Mouse (Mus musculus) gastrocnemius, postnatal 25 days (tissue): Measurements from ENCODE around the gene Rtn1. TPM values are rescaled to one million over a fixed set of nuclear protein-coding genes. Genes with fewer than 3 reads are reported as not detected.

Experiments used
- DNase-seq: peaks from one replicate; pipeline ENCODE4 v3.0.0; 2022
- long read RNA-seq, 2 experiments: library from polyadenylated mRNA; stranded (forward); transcript quantifications; one replicate each; pipeline ENCODE4 v2.0.0; 2021
- total RNA-seq, 2 experiments: library from RNA; stranded (reverse); gene quantifications; 1 replicate in 1 of 2; 2 replicates in 1 of 2; pipeline ENCODE4 v1.2.3; 2021

Rtn1 gene
- 1 to 10 TPM in 1 of 2 experiments, under 1 TPM in 1; 0.87 to 1.6 TPM for total RNA-seq
- long read RNA-seq, experiment 1, partial matches to known transcripts: 1 of 1 reads
- long read RNA-seq, experiment 1, other reads (novel, unspliced or antisense): 0 of 1 reads
- long read RNA-seq, experiment 2, partial matches to known transcripts: 0 of 1 reads
- long read RNA-seq, experiment 2, other reads (novel, unspliced or antisense): 0 of 1 reads

DNA sequence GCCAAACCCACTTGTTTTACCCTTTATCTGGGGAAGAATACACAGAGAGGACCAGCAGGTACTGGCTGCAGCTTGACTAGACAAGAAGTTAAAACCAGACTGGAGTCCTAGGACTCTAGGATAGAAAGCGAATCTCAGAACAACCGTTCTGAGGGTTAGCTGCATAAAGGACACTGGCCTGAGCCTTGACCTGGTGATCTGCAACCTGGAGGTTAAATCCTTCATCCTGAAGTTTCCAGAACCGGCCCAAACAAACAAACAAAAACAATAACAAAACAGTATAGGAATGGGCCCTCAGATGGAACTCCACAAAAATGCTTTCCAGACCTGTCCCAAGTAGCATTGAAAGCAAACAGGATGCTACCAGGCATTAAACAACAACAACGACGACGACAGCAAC lies at the start of gene Rtn1:
Gene Rtn1, minus strand, starts transcription at position 101 of the 400 bp plus-strand sequence.
- no peak for DNase-seq

DNA sequence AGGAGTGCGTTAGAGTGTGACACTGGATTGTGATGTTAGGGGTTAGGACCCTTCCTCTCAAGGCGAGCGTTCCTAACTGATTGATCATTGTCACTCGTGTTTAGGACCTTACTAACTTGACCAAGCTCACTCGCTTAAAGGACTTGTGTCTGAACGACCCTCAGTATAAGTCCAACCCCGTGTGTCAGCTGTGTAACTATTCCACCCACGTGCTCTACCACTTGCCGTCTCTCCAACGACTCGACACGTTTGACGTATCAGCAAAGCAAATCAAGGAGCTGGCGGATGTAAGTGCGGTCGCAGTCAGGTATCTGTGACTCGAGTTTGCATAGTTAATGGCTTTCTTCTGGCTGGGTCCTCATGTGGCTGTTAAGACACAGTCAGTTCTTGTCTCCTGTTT lies 45.1 kb upstream of the Rtn1 start:
- no peak for DNase-seq

GRCm38 (mm10) chr12:72441839-72442576 lies 33.2 kb upstream of the Rtn1 start, which contains the start of gene Lrrc9:
Gene Lrrc9, plus strand, starts transcription at chr12:72441866.
- DNase-seq: peak; percentile 42

- no peak for DNase-seq
These were observed 30.2 kb upstream of the Rtn1 start for GRCm38 (mm10) chr12:72438961-72439480.

GRCm38 (mm10) chr12:72437676-72438341 lies 29.0 kb upstream of the Rtn1 start:
- no peak for DNase-seq

GRCm38 (mm10) chr12:72433241-72433865 lies 24.5 kb upstream of the Rtn1 start:
- no peak for DNase-seq

- no peak for DNase-seq
These were observed 23.4 kb upstream of the Rtn1 start for GRCm38 (mm10) chr12:72432209-72432608.

- DNase-seq: peak; percentile 8
These were observed 18.9 kb upstream of the Rtn1 start for GRCm38 (mm10) chr12:72427722-72428126.

GRCm38 (mm10) chr12:72422681-72423080 lies 13.8 kb upstream of the Rtn1 start:
- DNase-seq: no peak

- DNase-seq: no peak
These were observed 8.9 kb upstream of the Rtn1 start for GRCm38 (mm10) chr12:72417762-72418161.

DNA sequence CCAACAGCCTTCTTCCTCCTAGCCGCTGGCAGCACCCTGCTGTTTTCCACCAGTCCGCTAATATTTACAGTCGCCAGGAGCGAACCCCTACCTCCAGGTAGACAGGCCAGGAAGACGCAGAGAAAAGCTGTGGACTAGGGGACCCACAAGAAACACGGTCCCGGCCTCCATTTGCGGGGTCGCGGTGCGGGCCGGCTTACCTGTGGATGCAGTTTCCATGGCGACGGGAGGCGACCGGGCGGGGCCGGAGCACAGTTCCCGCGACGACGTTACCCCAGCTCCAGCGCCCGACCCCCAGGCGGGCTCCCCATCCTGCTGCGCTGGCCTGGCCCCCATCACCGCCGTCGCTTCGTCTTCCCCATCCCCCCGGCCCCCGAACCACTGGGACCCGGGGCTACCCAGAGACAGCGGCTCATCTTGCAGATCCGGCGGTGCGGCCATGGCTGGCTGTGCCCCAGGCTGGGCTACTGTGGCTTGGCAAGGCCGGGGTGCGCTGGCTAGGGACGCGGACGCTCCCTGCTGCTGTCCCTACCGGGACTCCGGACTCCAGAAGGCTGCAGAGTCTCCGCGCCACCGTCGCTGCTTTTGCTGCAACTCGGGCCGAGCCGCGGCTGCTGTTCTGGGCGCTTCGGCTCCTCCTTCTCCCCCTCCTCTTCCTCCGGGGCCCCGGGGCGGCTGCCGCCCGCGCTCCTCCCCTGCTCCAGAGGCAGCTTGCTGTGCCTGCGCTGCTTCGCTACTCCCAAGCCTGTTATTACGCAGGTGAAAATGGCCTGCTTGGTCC lies 553 bp downstream of the Rtn1 start:
- DNase-seq: peak; percentile 47

DNA sequence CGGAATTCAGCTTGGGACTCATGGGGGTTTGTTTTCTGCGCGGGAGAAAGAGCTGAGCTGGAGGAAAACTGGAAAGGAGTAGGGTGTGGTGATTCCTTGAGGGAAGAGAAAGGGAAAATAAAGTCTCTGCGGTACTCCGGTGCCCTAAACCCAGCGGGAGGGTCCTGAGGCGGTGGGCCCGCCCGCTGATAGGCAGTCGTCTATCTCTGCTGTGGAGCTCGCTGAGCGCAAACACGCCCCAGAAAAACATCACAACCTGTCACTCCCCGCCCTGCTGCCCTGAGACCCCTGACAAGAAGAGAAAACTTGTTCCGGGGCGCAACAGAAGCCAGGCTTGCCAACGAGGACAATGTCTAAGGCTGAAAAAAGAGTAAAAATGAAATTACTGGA lies 1.1 kb downstream of the Rtn1 start:
- DNase-seq: no peak

- DNase-seq: no peak
These were observed 1.7 kb downstream of the Rtn1 start for GRCm38 (mm10) chr12:72407146-72407545.

GRCm38 (mm10) chr12:72405031-72405430 lies 3.8 kb downstream of the Rtn1 start:
- DNase-seq: no peak

- no peak for DNase-seq
These were observed 15.6 kb downstream of the Rtn1 start for GRCm38 (mm10) chr12:72393046-72393805.

- no peak for DNase-seq
These were observed 18.5 kb downstream of the Rtn1 start for GRCm38 (mm10) chr12:72390346-72390745.

GRCm38 (mm10) chr12:72389377-72390103 lies 19.3 kb downstream of the Rtn1 start:
- no peak for DNase-seq

GRCm38 (mm10) chr12:72388835-72389234 lies 20.0 kb downstream of the Rtn1 start:
- no peak for DNase-seq

DNA sequence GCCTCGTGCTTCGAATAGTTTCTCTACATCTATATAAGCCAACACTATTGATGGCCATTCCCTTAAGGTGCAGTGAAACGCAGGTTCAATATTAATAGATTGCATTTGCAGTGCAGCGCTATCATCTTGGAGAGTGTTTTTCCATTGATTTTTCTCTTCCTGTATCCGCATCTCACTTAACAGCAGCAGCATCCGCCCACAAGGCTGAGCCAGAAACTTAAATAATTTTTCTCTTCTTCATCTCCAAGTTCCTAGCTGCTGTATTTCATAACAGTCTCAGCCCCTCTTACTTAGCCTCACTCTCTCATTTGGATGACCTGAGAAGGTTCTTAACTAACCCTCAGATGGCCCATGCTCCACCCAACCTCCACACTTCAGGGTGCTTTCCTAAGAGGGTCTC lies 20.7 kb downstream of the Rtn1 start:
- DNase-seq: no peak

DNA sequence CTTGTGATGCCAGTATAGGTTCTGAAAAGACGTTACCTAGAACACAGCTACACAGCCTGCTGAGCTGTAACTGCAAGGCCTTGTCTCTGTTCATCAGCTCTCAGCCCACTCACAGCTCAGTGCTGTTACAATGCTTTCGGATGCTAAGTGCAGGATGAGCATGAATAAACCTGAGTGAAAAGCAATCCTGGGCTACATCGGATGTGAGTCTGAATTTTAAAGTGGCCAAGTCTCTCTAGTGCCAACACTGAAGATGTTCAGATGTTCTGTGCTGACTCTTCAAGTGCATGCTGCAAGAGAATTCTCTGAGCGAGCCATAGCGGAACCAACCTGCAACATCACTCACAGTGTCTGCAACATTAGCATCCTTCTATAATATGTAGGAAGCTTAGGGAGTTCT lies 32.5 kb downstream of the Rtn1 start:
- no peak for DNase-seq
